Mouse (Mus musculus) midbrain, embryonic 15.5 days (tissue): ENCODE data around the gene Gm7168. TPM values are rescaled to one million over a fixed set of nuclear protein-coding genes. Genes with fewer than 3 reads are reported as not detected.
"Not testable (repeated sequence)": the region's sequence is repeated elsewhere in the genome, so short reads cannot be mapped to it uniquely, and the experiment has no call there.

Source experiments
- ATAC-seq: fragments of 200-750 bp; cut with Nextera tagmentation; replicated peaks from 2 replicates; pipeline ENCODE4 v1.8.0; 2017; ENCODE audit warnings: moderate TSS enrichment
- H3K27ac ChIP-seq: fragments of 300-500 bp; sonication (generic); 2 replicates; pipeline ENCODE4 v1.5.1; 2015; ENCODE audit warnings: mild to moderate bottlenecking, inconsistent platforms
- H3K27me3 ChIP-seq: fragments of 300-500 bp; sonication (generic); replicated peaks from 2 replicates; pipeline ENCODE4 v1.6.1; 2015; ENCODE audit warnings: inconsistent platforms
- H3K36me3 ChIP-seq: fragments of 300-500 bp; sonication (generic); replicated peaks from 2 replicates; pipeline ENCODE4 v1.6.1; 2015; ENCODE audit warnings: inconsistent platforms
- H3K4me1 ChIP-seq: fragments of 300-500 bp; sonication (generic); 2 replicates; pipeline ENCODE4 v1.6.1; 2015; ENCODE audit warnings: inconsistent platforms
- H3K4me2 ChIP-seq: fragments of 300-500 bp; sonication (generic); 2 replicates; pipeline ENCODE4 v1.6.1; 2015; ENCODE audit warnings: inconsistent platforms, mild to moderate bottlenecking, moderate library complexity
- H3K4me3 ChIP-seq: fragments of 300-500 bp; sonication (generic); 2 replicates; pipeline ENCODE4 v1.5.1; 2015; ENCODE audit warnings: mild to moderate bottlenecking, inconsistent platforms
- H3K9ac ChIP-seq: fragments of 300-500 bp; sonication (generic); 2 replicates; pipeline ENCODE4 v1.6.1; 2015; ENCODE audit warnings: mild to moderate bottlenecking, inconsistent platforms
- H3K9me3 ChIP-seq: fragments of 300-500 bp; sonication (generic); 2 replicates; pipeline ENCODE4 v1.6.1; 2016; ENCODE audit warnings: inconsistent platforms
- WGBS: fragments of 180-500 bp; shearing (Covaris S2); methylation state at CpG from one replicate; pipeline ENCODE4 v1.1.7; 2015; ENCODE audit warnings: mixed read lengths; 5-methylcytosine and 5-hydroxymethylcytosine counted together
- polyA plus RNA-seq: library from polyadenylated mRNA; unstranded; fragments of >200 nt; fragmentation: Nextera tagmentation; extraction: Ambion mirVana; gene quantifications from 2 replicates; pipeline ENCODE4 v1.2.1, GENCODE M21; 2015

Gm7168 gene
- polyA plus RNA-seq = not detected in 2 replicates

GRCm38 (mm10) chr17:13948073-13948472, at the start of gene Gm7168:
Gene Gm7168, plus strand, starts transcription at chr17:13948373.
- H3K9me3 ChIP-seq, H3K36me3 ChIP-seq, H3K9ac ChIP-seq, H3K4me1 ChIP-seq, H3K27me3 ChIP-seq, ATAC-seq, H3K4me2 ChIP-seq, H3K27ac ChIP-seq, H3K4me3 ChIP-seq: not testable (repeated sequence)
- 89% methylated on average over 1 of the region's 2 CpGs for WGBS

- Histone ChIP-seq H3K4me3 (no peak overlapping the region), H3K9me3 (no peaks in the 10 kb centered on the region), H3K4me1 (no peaks in the 10 kb centered on the region), H3K9ac (no peak overlapping the region), H3K36me3 (peaks cover 26% of the 10 kb centered on the region), H3K27ac (no peak overlapping the region), H3K4me2 (no peak overlapping the region), H3K27me3 (no peaks in the 10 kb centered on the region)
- 89% methylated on average over 17 of the region's 17 CpGs for WGBS
- peak; percentile 37; the same call in 1 of the 2 replicates for ATAC-seq
Observed at GRCm38 (mm10) chr17:13898838-13899237, 49.3 kb upstream of the Gm7168 start.

GRCm38 (mm10) chr17:13899241-13899640, 48.9 kb upstream of the Gm7168 start:
- Histone ChIP-seq H3K4me3 (no peak overlapping the region), H3K27ac (no peak overlapping the region), H3K27me3 (no peaks in the 10 kb centered on the region), H3K9me3 (no peaks in the 10 kb centered on the region), H3K4me2 (no peak overlapping the region), H3K36me3 (peaks cover 30% of the 10 kb centered on the region), H3K9ac (no peak overlapping the region), H3K4me1 (no peaks in the 10 kb centered on the region)
- ATAC-seq = peak; percentile 14; the same call in 1 of the 2 replicates
- 96% methylated on average over 7 of the region's 7 CpGs for WGBS

GRCm38 (mm10) chr17:13903793-13904192, 44.4 kb upstream of the Gm7168 start:
- no peak for ATAC-seq
- no peaks in the 10 kb centered on the region for H3K4me1 ChIP-seq
- H3K9me3 ChIP-seq = no peaks in the 10 kb centered on the region
- H3K9ac ChIP-seq = no peak overlapping the region
- 91% methylated on average over 8 of the region's 8 CpGs for WGBS
- H3K4me3 ChIP-seq = no peak overlapping the region
- H3K27me3 ChIP-seq = no peaks in the 10 kb centered on the region
- peaks cover 38% of the 10 kb centered on the region for H3K36me3 ChIP-seq
- no peak overlapping the region for H3K27ac ChIP-seq
- H3K4me2 ChIP-seq = no peak overlapping the region

GRCm38 (mm10) chr17:13907082-13907481, 41.1 kb upstream of the Gm7168 start:
- Histone ChIP-seq H3K27me3 (no peaks in the 10 kb centered on the region), H3K9ac (no peak overlapping the region), H3K4me1 (no peaks in the 10 kb centered on the region), H3K4me3 (no peak overlapping the region), H3K9me3 (no peaks in the 10 kb centered on the region), H3K36me3 (peaks cover 29% of the 10 kb centered on the region; the same call in 1 of the 2 replicates), H3K4me2 (no peak overlapping the region), H3K27ac (no peak overlapping the region)
- no peak for ATAC-seq
- 95% methylated on average over 5 of the region's 5 CpGs for WGBS

- ATAC-seq = no peak
- WGBS = 98% methylated on average over 1 of the region's 1 CpGs
Observed at GRCm38 (mm10) chr17:13907681-13908080, 40.5 kb upstream of the Gm7168 start.

GRCm38 (mm10) chr17:13913951-13914350, 34.2 kb upstream of the Gm7168 start:
- H3K9ac ChIP-seq = no peak overlapping the region
- 60% methylated on average over 4 of the region's 4 CpGs for WGBS

More at GRCm38 (mm10) chr17:13907681-13908080, 40.5 kb upstream of the Gm7168 start:
- Histone ChIP-seq H3K36me3 (peaks cover 29% of the 10 kb centered on the region; the same call in 1 of the 2 replicates), H3K4me3 (no peak overlapping the region), H3K4me1 (no peaks in the 10 kb centered on the region), H3K4me2 (no peak overlapping the region), H3K27me3 (no peaks in the 10 kb centered on the region), H3K9me3 (no peaks in the 10 kb centered on the region), H3K27ac (no peak overlapping the region), H3K9ac (no peak overlapping the region)

GRCm38 (mm10) chr17:13914531-13914930, 33.6 kb upstream of the Gm7168 start:
- no peaks in the 10 kb centered on the region for H3K4me1 ChIP-seq
- no peaks in the 10 kb centered on the region for H3K27me3 ChIP-seq
- 88% methylated on average over 4 of the region's 4 CpGs for WGBS
- no peaks in the 10 kb centered on the region for H3K36me3 ChIP-seq
- H3K9me3 ChIP-seq = no peaks in the 10 kb centered on the region
- H3K27ac ChIP-seq = no peak overlapping the region
- H3K9ac ChIP-seq = no peak overlapping the region
- no peak overlapping the region for H3K4me3 ChIP-seq
- H3K4me2 ChIP-seq = no peak overlapping the region
- no peak for ATAC-seq

More at GRCm38 (mm10) chr17:13913951-13914350, 34.2 kb upstream of the Gm7168 start:
- no peak overlapping the region for H3K4me3 ChIP-seq
- H3K36me3 ChIP-seq = no peaks in the 10 kb centered on the region
- no peaks in the 10 kb centered on the region for H3K27me3 ChIP-seq
- no peak for ATAC-seq
- no peak overlapping the region for H3K27ac ChIP-seq
- H3K4me2 ChIP-seq = no peak overlapping the region
- H3K4me1 ChIP-seq = no peaks in the 10 kb centered on the region
- no peaks in the 10 kb centered on the region for H3K9me3 ChIP-seq

GRCm38 (mm10) chr17:13920771-13921170, 27.4 kb upstream of the Gm7168 start:
- ATAC-seq = no peak
- WGBS = 78% methylated on average over 2 of the region's 2 CpGs

GRCm38 (mm10) chr17:13923418-13923817, 24.8 kb upstream of the Gm7168 start:
- H3K9me3 ChIP-seq = no peaks in the 10 kb centered on the region
- H3K36me3 ChIP-seq = no peaks in the 10 kb centered on the region
- H3K4me3 ChIP-seq = no peak overlapping the region
- no peak overlapping the region for H3K4me2 ChIP-seq
- WGBS = 73% methylated on average over 2 of the region's 2 CpGs
- no peak overlapping the region for H3K9ac ChIP-seq
- H3K27ac ChIP-seq = no peak overlapping the region
- no peak for ATAC-seq
- no peaks in the 10 kb centered on the region for H3K27me3 ChIP-seq
- no peaks in the 10 kb centered on the region for H3K4me1 ChIP-seq

More at GRCm38 (mm10) chr17:13920771-13921170, 27.4 kb upstream of the Gm7168 start:
- Histone ChIP-seq H3K4me2 (no peak overlapping the region), H3K36me3 (no peaks in the 10 kb centered on the region), H3K27ac (no peak overlapping the region), H3K4me1 (no peaks in the 10 kb centered on the region), H3K4me3 (no peak overlapping the region), H3K27me3 (no peaks in the 10 kb centered on the region), H3K9me3 (no peaks in the 10 kb centered on the region), H3K9ac (no peak overlapping the region)

GRCm38 (mm10) chr17:13924588-13924987, 23.6 kb upstream of the Gm7168 start:
- Histone ChIP-seq H3K36me3 (no peaks in the 10 kb centered on the region), H3K27ac (no peak overlapping the region), H3K9ac (no peak overlapping the region), H3K27me3 (no peaks in the 10 kb centered on the region), H3K9me3 (no peaks in the 10 kb centered on the region), H3K4me3 (no peak overlapping the region), H3K4me2 (no peak overlapping the region), H3K4me1 (no peaks in the 10 kb centered on the region)
- WGBS = 98% methylated on average over 2 of the region's 2 CpGs
- ATAC-seq = no peak

- Histone ChIP-seq H3K27ac (no peak overlapping the region), H3K36me3 (no peaks in the 10 kb centered on the region), H3K4me3 (no peak overlapping the region), H3K9ac (no peak overlapping the region), H3K9me3 (no peaks in the 10 kb centered on the region), H3K27me3 (no peaks in the 10 kb centered on the region), H3K4me2 (no peak overlapping the region), H3K4me1 (no peaks in the 10 kb centered on the region)
- WGBS = 73% methylated on average over 3 of the region's 3 CpGs
- no peak for ATAC-seq
Observed at GRCm38 (mm10) chr17:13925931-13926330, 22.2 kb upstream of the Gm7168 start.

GRCm38 (mm10) chr17:13930421-13930820, 17.8 kb upstream of the Gm7168 start:
- Histone ChIP-seq H3K27me3 (no peaks in the 10 kb centered on the region), H3K9ac (no peak overlapping the region), H3K4me3 (no peak overlapping the region), H3K36me3 (no peaks in the 10 kb centered on the region), H3K9me3 (no peaks in the 10 kb centered on the region), H3K4me1 (no peaks in the 10 kb centered on the region), H3K4me2 (no peak overlapping the region), H3K27ac (no peak overlapping the region)
- 90% methylated on average over 9 of the region's 9 CpGs for WGBS
- no peak for ATAC-seq
